Mouse (Mus musculus): ENCODE measurements around the gene Abhd12. TPM values are rescaled to one million over a fixed set of nuclear protein-coding genes. Genes with fewer than 3 reads are reported as not detected.
A peak's percentile ranks its signal among the peaks of the same experiment; 100 is the strongest.
"Not testable (repeated sequence)": the region's sequence is repeated elsewhere in the genome, so short reads cannot be mapped to it uniquely, and the experiment has no call there.

Abhd12 gene
- polyA plus RNA-seq (2012), result 3.4 and 3.6 TPM in 2 replicates

DNA sequence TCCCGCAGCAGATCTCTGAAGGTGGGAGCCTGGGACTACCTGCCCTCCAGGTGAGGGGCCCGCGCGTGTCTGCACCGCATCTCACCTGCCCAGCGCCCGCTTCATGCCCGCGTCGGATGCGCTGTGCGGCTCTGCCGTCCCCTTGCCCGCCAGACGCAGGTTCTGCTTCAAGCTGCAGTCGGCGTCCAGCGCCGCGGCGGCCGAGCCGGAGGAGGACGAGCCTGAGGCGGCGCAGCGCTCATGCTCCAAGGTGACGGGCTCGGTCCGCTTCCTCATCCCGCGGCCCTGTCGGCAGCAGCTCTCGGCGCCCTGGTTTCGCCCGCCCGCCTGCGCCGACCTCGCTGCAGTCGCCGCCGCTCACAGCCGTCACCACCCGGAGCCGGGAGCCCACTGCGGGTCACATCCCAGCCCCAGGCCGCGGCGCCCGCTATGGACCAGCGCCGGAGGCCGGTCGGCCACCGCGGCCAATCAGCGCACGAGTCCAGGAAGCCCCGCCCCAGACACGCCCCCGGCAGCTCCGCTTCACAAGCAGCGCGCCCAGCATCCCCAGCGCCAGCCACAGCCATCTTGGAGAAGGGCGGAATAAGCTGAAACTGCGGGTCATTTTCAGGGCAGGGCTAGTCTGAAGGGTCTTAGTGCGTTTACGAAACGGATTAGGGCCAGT is at the start of gene Abhd12:
Gene Abhd12, minus strand, starts transcription at position 470 of the 664 bp plus-strand sequence.
- Histone ChIP-seq H3K4me1 (ENCODE audit: control insufficient read depth) (peaks cover 42% of the 10 kb centered on the region), H3K4me3 (replicated peaks) (peak within 1 kb of the TSS; percentile 88), H3K36me3 (ENCODE audit: control insufficient read depth) (peaks cover 3% of the 10 kb centered on the region), H3K27me3 (ENCODE audit: control insufficient read depth) (no peaks in the 10 kb centered on the region), H3K9me3 (ENCODE audit: control insufficient read depth, low read length) (no peaks in the 10 kb centered on the region)
- TF ChIP-seq TAL1 (IDR thresholded peaks at IDR 0.05; ENCODE audit: low read length) (no peak), GATA1 (IDR thresholded peaks at IDR 0.05; ENCODE audit: low read length) (no peak)

GRCm38 (mm10) chr2:150951201-150951600 is 46.7 kb upstream of the Abhd12 start:
- TF ChIP-seq TAL1 (IDR thresholded peaks at IDR 0.05; ENCODE audit: low read length), result no peak
- no peak for TF ChIP-seq GATA1 (IDR thresholded peaks at IDR 0.05; ENCODE audit: low read length)
- Histone ChIP-seq H3K27me3 (ENCODE audit: control insufficient read depth) (no peaks in the 10 kb centered on the region), H3K9me3 (ENCODE audit: control insufficient read depth, low read length) (no peaks in the 10 kb centered on the region), H3K4me3 (replicated peaks) (no peak overlapping the region), H3K36me3 (ENCODE audit: control insufficient read depth) (peaks cover 90% of the 10 kb centered on the region), H3K4me1 (ENCODE audit: control insufficient read depth) (no peaks in the 10 kb centered on the region)

GRCm38 (mm10) chr2:150950056-150950455 is 45.5 kb upstream of the Abhd12 start:
- Histone ChIP-seq H3K4me1 (ENCODE audit: control insufficient read depth) (no peaks in the 10 kb centered on the region), H3K36me3 (ENCODE audit: control insufficient read depth) (peaks cover 89% of the 10 kb centered on the region), H3K4me3 (replicated peaks) (no peak overlapping the region), H3K9me3 (ENCODE audit: control insufficient read depth, low read length) (no peaks in the 10 kb centered on the region), H3K27me3 (ENCODE audit: control insufficient read depth) (no peaks in the 10 kb centered on the region)
- TF ChIP-seq GATA1 (IDR thresholded peaks at IDR 0.05; ENCODE audit: low read length) (no peak), TAL1 (IDR thresholded peaks at IDR 0.05; ENCODE audit: low read length) (no peak)

- Histone ChIP-seq H3K4me1 (ENCODE audit: control insufficient read depth) (no peaks in the 10 kb centered on the region), H3K27me3 (ENCODE audit: control insufficient read depth) (no peaks in the 10 kb centered on the region), H3K9me3 (ENCODE audit: control insufficient read depth, low read length) (no peaks in the 10 kb centered on the region), H3K4me3 (replicated peaks) (no peak overlapping the region), H3K36me3 (ENCODE audit: control insufficient read depth) (peaks cover 89% of the 10 kb centered on the region)
- TF ChIP-seq TAL1 (IDR thresholded peaks at IDR 0.05; ENCODE audit: low read length), result no peak
- TF ChIP-seq GATA1 (IDR thresholded peaks at IDR 0.05; ENCODE audit: low read length), result no peak
Observed at GRCm38 (mm10) chr2:150949652-150950051, 45.1 kb upstream of the Abhd12 start.

DNA sequence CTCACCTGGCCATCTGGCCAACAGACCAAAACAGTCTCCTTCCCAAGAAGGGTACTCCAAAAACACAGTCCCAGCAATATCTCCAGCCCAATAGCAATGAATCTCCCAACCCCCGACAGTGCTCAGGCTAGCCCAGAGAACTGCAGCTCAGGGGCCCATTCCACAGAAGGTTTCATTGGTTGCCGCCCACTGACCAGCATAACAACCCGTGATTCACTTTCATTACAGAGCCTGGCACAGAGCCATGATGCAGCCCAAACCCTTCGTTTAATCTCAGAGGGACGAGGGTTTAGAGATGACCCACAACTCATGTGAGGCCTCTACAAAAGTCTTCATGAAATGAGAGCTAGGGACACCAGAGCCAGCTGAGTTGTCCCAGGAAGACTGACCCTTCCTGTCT is 44.2 kb upstream of the Abhd12 start:
- peaks cover 89% of the 10 kb centered on the region for H3K36me3 ChIP-seq (ENCODE audit: control insufficient read depth)
- no peak for TF ChIP-seq GATA1 (IDR thresholded peaks at IDR 0.05; ENCODE audit: low read length)
- no peak for TF ChIP-seq TAL1 (IDR thresholded peaks at IDR 0.05; ENCODE audit: low read length)
- H3K9me3 ChIP-seq (ENCODE audit: control insufficient read depth, low read length), result no peaks in the 10 kb centered on the region
- no peak overlapping the region for H3K4me3 ChIP-seq (replicated peaks)
- H3K4me1 ChIP-seq (ENCODE audit: control insufficient read depth), result no peaks in the 10 kb centered on the region
- no peaks in the 10 kb centered on the region for H3K27me3 ChIP-seq (ENCODE audit: control insufficient read depth)

DNA sequence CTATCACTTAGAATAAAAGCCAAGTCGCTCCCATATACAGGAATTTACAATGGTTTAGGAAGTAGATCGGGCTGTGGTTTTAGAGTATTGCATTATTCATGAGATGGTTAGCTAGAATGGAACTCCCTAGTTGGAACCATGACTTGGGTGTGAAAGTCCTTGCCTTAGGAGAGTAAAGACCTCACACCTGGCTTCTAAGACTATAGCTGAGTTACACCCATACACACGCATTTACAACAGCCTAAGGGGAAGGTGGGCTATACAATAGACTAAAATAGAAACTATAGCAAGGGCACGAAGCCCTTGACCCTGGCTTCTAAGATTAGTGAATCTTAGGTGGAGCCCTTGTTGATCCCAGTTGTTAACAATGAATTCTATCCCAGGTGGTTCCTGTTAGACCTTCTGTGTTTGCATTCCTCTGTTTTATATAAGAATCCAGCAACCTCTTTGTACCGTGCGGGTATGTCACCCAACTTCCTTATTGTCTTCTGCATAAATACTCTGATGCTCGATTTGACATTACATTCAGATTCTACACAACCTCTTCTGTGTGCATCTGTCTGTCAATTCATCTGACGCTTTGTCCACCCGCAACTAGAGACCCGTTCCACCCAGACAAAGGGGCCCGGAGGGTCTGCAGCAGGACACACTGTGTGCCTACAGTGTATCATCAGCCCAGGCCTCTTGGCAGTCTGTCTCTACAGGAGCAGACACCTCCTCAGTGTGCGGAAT is 43.5 kb upstream of the Abhd12 start:
- H3K27me3 ChIP-seq (ENCODE audit: control insufficient read depth); H3K4me3 ChIP-seq (replicated peaks); H3K9me3 ChIP-seq (ENCODE audit: control insufficient read depth, low read length); H3K4me1 ChIP-seq (ENCODE audit: control insufficient read depth): not testable (repeated sequence)
- H3K36me3 ChIP-seq (ENCODE audit: control insufficient read depth), result peaks cover 91% of the 10 kb centered on the region

DNA sequence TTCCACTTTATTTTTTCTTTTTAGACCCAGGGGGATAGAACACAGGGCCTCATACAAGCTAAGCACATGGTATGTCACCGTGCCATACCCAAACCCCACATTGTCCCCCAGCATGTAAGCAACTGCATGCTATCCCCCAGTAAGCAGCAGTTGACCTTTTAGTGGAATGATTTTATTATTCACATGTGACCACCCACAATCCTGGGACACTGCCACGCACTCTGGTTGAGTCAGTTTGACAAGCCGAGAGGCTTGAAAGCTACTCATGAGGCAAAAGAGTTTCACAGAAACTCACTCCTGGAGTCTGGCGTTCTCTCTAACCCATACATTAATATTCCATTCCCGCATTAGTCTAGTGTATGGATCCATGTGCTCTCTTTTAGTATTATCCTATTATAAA is 42.8 kb upstream of the Abhd12 start:
- not testable (repeated sequence) for H3K4me1 ChIP-seq (ENCODE audit: control insufficient read depth); H3K27me3 ChIP-seq (ENCODE audit: control insufficient read depth); H3K4me3 ChIP-seq (replicated peaks); H3K9me3 ChIP-seq (ENCODE audit: control insufficient read depth, low read length)
- H3K36me3 ChIP-seq (ENCODE audit: control insufficient read depth), result peaks cover 91% of the 10 kb centered on the region

GRCm38 (mm10) chr2:150944017-150944416 is 39.5 kb upstream of the Abhd12 start:
- TF ChIP-seq TAL1 (IDR thresholded peaks at IDR 0.05; ENCODE audit: low read length), result no peak
- no peak for TF ChIP-seq GATA1 (IDR thresholded peaks at IDR 0.05; ENCODE audit: low read length)
- Histone ChIP-seq H3K27me3 (ENCODE audit: control insufficient read depth) (no peaks in the 10 kb centered on the region), H3K4me1 (ENCODE audit: control insufficient read depth) (peaks cover 6% of the 10 kb centered on the region), H3K4me3 (replicated peaks) (no peak overlapping the region), H3K36me3 (ENCODE audit: control insufficient read depth) (peaks cover 87% of the 10 kb centered on the region), H3K9me3 (ENCODE audit: control insufficient read depth, low read length) (no peaks in the 10 kb centered on the region)

GRCm38 (mm10) chr2:150934659-150935058 is 30.1 kb upstream of the Abhd12 start:
- Histone ChIP-seq H3K9me3 (ENCODE audit: control insufficient read depth, low read length) (no peaks in the 10 kb centered on the region), H3K4me3 (replicated peaks) (no peak overlapping the region), H3K4me1 (ENCODE audit: control insufficient read depth) (no peaks in the 10 kb centered on the region), H3K27me3 (ENCODE audit: control insufficient read depth) (no peaks in the 10 kb centered on the region), H3K36me3 (ENCODE audit: control insufficient read depth) (peaks cover 86% of the 10 kb centered on the region)
- TF ChIP-seq GATA1 (IDR thresholded peaks at IDR 0.05; ENCODE audit: low read length) (no peak), TAL1 (IDR thresholded peaks at IDR 0.05; ENCODE audit: low read length) (no peak)
